Mouse (Mus musculus) liver, adult 2 months (tissue): ENCODE measurements around the gene Tia1.

Experiments
- CTCF ChIP-seq: fragments of 200-500 bp; IDR thresholded peaks from 2 replicates; pipeline ENCODE4 v1.5.1; 2011; ENCODE audit warnings: low read depth, low read length, control low read depth
- POLR2A ChIP-seq: fragments of 200-500 bp; IDR thresholded peaks from 2 replicates; pipeline ENCODE4 v1.6.1; 2011; ENCODE audit warnings: low read length, control low read depth; ENCODE audit not compliant: insufficient read depth; ENCODE audit errors: extremely low read depth

DNA sequence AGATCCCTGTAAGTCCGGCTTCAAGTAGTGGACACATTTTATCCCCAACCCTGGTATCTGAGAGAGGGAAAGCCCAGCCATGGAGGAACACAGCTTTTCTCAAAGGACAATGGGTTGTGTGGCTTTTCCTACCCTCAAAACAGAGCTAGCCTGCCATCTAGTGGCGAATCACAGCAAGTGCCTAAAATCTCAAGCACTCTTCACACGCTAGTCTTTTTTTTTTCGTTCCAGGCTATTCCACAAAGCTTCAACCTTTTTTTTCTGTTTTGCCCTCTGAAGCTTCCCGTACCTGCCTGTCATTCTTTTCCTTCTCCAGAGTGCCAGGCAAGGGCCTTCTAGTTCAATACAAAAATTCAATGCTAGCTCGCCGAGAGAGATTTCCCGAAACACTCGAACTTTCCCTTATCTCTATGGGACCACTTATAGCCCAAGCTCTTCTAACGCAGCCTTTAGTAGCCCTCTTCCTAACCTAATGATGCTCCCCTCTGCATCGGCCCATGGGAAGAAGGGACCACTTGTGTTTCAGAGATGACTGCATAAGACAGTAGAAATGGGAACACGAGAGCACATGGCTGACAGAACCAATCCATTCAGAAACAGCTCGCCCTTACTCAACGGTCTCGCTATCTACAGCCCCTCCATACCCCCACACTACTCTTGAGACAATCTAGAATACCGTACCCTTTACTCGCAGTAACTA lies 39.4 kb upstream of the Tia1 start:
- TF ChIP-seq POLR2A (no peak), CTCF (peak; percentile 64)
